Mouse (Mus musculus): ENCODE measurements at regions not wholly inside any gene's neighbourhood (a gene's known extent, or its start where the extent isn't known, plus 50 kb on each side); places are given as distances from the start of the nearest gene placed in this dataset.

DNA sequence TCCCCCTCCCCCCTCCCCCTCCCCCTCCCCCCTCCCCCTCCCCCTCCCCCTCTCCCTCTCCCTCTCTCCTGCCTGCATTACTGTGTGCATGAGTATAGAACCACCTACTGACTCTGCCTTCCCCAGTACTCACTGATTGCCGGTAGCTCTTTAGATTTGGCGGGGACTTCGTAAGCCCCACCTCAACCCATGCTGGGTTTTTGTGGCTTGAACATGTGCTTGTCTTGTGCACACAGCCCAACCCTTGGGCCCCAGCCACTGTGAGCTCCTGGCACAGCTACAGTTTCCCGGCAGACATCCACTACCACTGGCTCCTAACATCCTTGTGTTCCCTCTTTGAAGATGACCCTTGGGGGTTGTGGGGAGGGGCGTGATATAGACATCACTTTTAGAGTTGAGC, 87.4 kb upstream of the Cdh4 start:
- H3K4me3 ChIP-seq (ENCODE audit: insufficient read depth, low read depth, low read length) = no peak overlapping the region
- TF ChIP-seq CTCF (IDR thresholded peaks at IDR 0.05; ENCODE audit: low read depth, low read length) = no peak
- TF ChIP-seq POLR2A (IDR thresholded peaks at IDR 0.05; ENCODE audit: extremely low read depth, insufficient read depth, low read length) = no peak
- H3K27me3 ChIP-seq (ENCODE audit: control insufficient read depth, insufficient read depth, low read length) = no peaks in the 10 kb centered on the region
- no peak overlapping the region for H3K27ac ChIP-seq (replicated peaks; ENCODE audit: insufficient read depth, low read depth, low read length)
- H3K79me2 ChIP-seq (ENCODE audit: control insufficient read depth, insufficient read depth, low read length) = no peaks in the 10 kb centered on the region
- DNase-seq (ENCODE audit: extremely low read depth, low read depth, low spot score) = no peak
- H3K4me1 ChIP-seq (ENCODE audit: control insufficient read depth, insufficient read depth, low read length) = no peaks in the 10 kb centered on the region
- 83% methylated on average over 5 of the region's 5 CpGs for WGBS
- no peak overlapping the region for H3K9ac ChIP-seq (ENCODE audit: low read depth, low read length)
- H3K36me3 ChIP-seq (ENCODE audit: control insufficient read depth, insufficient read depth, low read length) = no peaks in the 10 kb centered on the region

DNA sequence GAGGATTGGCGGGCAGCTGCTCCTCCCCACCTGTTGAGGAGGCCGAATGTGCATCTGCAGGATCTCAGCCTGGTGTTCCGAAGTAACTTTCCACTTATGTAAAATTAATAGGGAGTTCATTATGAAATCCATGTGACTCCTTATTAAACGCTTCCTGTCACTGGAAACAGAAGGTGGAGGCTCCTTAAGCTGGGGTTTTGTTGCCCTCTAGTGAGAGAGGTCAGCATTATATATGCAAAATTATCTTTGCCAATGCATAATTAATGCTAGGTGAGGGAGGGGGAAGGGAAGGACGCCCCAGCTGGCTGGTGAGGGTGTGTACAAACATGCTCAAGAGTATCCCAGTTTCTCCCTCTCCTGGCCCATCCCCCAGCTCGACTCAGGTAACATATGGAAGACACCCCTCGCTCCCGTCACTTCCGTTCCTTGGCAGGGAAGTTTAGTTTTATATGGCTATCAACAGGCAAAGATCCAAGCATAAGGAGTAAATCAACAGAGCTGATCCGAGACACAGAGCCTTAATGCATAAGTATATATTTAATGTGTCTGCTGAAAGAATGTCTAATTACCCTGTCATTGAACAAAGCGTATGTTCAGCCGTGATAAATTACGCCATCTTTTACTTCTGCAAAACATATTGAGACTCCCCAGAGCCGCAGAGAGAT, 71.2 kb upstream of the Cdh4 start:
- Histone ChIP-seq H3K27ac (replicated peaks; ENCODE audit: insufficient read depth, low read depth, low read length) (no peak overlapping the region), H3K4me3 (ENCODE audit: insufficient read depth, low read depth, low read length) (no peak overlapping the region), H3K4me1 (ENCODE audit: control insufficient read depth, insufficient read depth, low read length) (no peaks in the 10 kb centered on the region), H3K36me3 (ENCODE audit: control insufficient read depth, insufficient read depth, low read length) (no peaks in the 10 kb centered on the region), H3K27me3 (ENCODE audit: control insufficient read depth, insufficient read depth, low read length) (no peaks in the 10 kb centered on the region), H3K9ac (ENCODE audit: low read depth, low read length) (no peak overlapping the region), H3K79me2 (ENCODE audit: control insufficient read depth, insufficient read depth, low read length) (no peaks in the 10 kb centered on the region)
- WGBS = 70% methylated on average over 14 of the region's 14 CpGs
- no peak for TF ChIP-seq POLR2A (IDR thresholded peaks at IDR 0.05; ENCODE audit: extremely low read depth, insufficient read depth, low read length)
- no peak for TF ChIP-seq CTCF (IDR thresholded peaks at IDR 0.05; ENCODE audit: low read depth, low read length)
- DNase-seq (ENCODE audit: extremely low read depth, low read depth, low spot score) = no peak

DNA sequence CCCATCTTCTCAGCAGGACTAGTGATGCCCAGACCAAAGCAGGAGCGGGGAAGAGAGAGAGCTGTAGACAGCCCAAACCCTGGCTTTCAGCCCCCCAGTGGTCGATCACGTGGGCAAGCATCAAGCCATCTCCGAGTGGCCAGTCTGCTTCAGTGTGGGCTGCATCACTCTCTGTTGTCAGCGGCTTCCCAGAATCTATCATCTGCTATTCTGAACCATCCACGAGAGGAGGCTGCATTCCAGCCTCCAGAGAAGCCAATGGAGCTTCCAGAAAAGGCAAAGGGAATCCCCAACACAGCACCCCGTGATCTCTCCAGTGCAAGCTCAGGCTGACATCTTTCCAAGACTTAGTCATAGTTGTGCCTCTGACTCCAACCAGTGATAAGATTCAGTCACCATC, 70.7 kb upstream of the Cdh4 start:
- Histone ChIP-seq H3K4me3 (ENCODE audit: insufficient read depth, low read depth, low read length) (no peak overlapping the region), H3K36me3 (ENCODE audit: control insufficient read depth, insufficient read depth, low read length) (no peaks in the 10 kb centered on the region), H3K27me3 (ENCODE audit: control insufficient read depth, insufficient read depth, low read length) (no peaks in the 10 kb centered on the region), H3K4me1 (ENCODE audit: control insufficient read depth, insufficient read depth, low read length) (no peaks in the 10 kb centered on the region), H3K9ac (ENCODE audit: low read depth, low read length) (no peak overlapping the region), H3K27ac (replicated peaks; ENCODE audit: insufficient read depth, low read depth, low read length) (no peak overlapping the region), H3K79me2 (ENCODE audit: control insufficient read depth, insufficient read depth, low read length) (no peaks in the 10 kb centered on the region)
- 62% methylated on average over 7 of the region's 7 CpGs for WGBS
- TF ChIP-seq POLR2A (IDR thresholded peaks at IDR 0.05; ENCODE audit: extremely low read depth, insufficient read depth, low read length) = no peak
- no peak for DNase-seq (ENCODE audit: extremely low read depth, low read depth, low spot score)

DNA sequence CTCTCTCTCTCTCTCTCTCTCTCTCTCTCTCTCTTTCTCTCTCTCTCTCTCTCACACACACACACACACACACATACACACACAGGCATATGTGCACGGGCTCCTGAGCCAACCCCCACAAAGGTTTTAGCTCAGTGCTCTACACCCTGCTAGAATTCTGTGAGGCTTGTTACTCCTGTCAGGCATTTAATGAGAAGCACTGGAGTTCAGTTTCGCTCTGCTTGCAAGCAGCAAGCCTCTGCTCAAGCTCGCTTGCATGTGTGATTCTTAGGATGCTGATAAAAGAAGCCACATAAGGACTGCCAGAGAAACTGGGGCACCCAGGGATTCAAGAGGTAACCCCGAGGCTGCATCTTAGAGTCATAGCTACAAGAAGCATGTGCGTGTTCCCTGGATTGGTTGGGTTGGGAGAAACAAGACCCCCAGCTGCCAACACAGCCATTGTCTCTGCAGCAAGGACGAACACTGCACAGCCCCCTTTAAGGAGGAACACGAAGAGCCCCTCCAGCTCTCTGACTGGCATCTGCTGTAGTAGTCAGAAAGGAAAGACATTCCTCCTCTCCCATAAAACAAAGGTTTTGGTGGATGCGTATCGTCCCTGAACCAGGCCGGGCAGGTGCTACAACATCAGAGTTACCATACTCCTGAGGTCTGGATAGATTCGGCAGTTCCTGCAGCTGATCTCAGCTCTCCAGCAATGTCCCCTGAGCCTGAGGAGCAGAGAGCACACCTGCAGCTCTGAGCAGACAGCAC, 62.4 kb upstream of the Cdh4 start:
- no peaks in the 10 kb centered on the region for H3K4me1 ChIP-seq (ENCODE audit: control insufficient read depth, insufficient read depth, low read length)
- no peaks in the 10 kb centered on the region for H3K27me3 ChIP-seq (ENCODE audit: control insufficient read depth, insufficient read depth, low read length)
- no peak for TF ChIP-seq POLR2A (IDR thresholded peaks at IDR 0.05; ENCODE audit: extremely low read depth, insufficient read depth, low read length)
- no peak for TF ChIP-seq CTCF (IDR thresholded peaks at IDR 0.05; ENCODE audit: low read depth, low read length)
- H3K79me2 ChIP-seq (ENCODE audit: control insufficient read depth, insufficient read depth, low read length) = no peaks in the 10 kb centered on the region
- no peaks in the 10 kb centered on the region for H3K36me3 ChIP-seq (ENCODE audit: control insufficient read depth, insufficient read depth, low read length)
- H3K27ac ChIP-seq (replicated peaks; ENCODE audit: insufficient read depth, low read depth, low read length) = no peak overlapping the region
- DNase-seq (ENCODE audit: extremely low read depth, low read depth, low spot score) = no peak
- 83% methylated on average over 11 of the region's 11 CpGs for WGBS
- no peak overlapping the region for H3K4me3 ChIP-seq (ENCODE audit: insufficient read depth, low read depth, low read length)
- no peak overlapping the region for H3K9ac ChIP-seq (ENCODE audit: low read depth, low read length)

DNA sequence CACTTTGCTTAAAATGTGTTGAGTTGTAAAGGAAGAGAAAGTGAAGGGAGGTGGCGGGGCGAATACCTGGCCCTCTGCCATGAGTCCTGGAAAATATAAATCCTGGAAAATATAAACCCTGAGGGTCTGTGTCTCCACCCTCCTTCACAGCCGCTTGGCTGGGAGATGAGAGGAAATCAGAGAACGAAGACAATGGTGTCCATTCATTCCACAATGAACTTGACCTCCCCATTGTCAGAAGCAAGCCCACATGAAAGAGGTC, 61.9 kb upstream of the Cdh4 start:
- 86% methylated on average over 4 of the region's 4 CpGs for WGBS
- Histone ChIP-seq H3K27me3 (ENCODE audit: control insufficient read depth, insufficient read depth, low read length) (no peaks in the 10 kb centered on the region), H3K9ac (ENCODE audit: low read depth, low read length) (no peak overlapping the region), H3K27ac (replicated peaks; ENCODE audit: insufficient read depth, low read depth, low read length) (no peak overlapping the region), H3K4me1 (ENCODE audit: control insufficient read depth, insufficient read depth, low read length) (no peaks in the 10 kb centered on the region), H3K36me3 (ENCODE audit: control insufficient read depth, insufficient read depth, low read length) (no peaks in the 10 kb centered on the region), H3K79me2 (ENCODE audit: control insufficient read depth, insufficient read depth, low read length) (no peaks in the 10 kb centered on the region), H3K4me3 (ENCODE audit: insufficient read depth, low read depth, low read length) (no peak overlapping the region)
- no peak for DNase-seq (ENCODE audit: extremely low read depth, low read depth, low spot score)
- TF ChIP-seq CTCF (IDR thresholded peaks at IDR 0.05; ENCODE audit: low read depth, low read length) = no peak

DNA sequence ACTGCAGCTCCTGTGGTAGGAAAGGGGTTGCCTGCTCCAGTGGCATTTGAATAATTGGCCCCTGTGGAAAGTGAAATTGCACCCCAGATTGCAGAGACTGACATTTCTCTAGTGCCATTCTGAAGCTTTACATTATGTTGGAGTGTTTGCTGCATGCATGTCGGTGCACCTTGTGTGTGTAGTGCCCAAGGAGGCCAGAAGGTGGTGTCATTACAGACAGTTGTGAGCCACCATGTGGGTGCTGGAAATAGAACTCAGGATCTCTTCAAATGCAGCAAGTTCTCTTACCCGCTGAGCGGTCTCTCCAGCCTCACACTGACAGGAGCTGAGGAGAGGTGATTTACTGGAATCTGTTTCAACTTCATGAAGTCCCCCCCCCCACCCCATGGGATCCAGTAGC, 60.3 kb upstream of the Cdh4 start:
- Histone ChIP-seq H3K27ac (replicated peaks; ENCODE audit: insufficient read depth, low read depth, low read length) (no peak overlapping the region), H3K4me3 (ENCODE audit: insufficient read depth, low read depth, low read length) (no peak overlapping the region), H3K36me3 (ENCODE audit: control insufficient read depth, insufficient read depth, low read length) (no peaks in the 10 kb centered on the region), H3K79me2 (ENCODE audit: control insufficient read depth, insufficient read depth, low read length) (no peaks in the 10 kb centered on the region), H3K9ac (ENCODE audit: low read depth, low read length) (no peak overlapping the region), H3K27me3 (ENCODE audit: control insufficient read depth, insufficient read depth, low read length) (no peaks in the 10 kb centered on the region), H3K4me1 (ENCODE audit: control insufficient read depth, insufficient read depth, low read length) (no peaks in the 10 kb centered on the region)
- TF ChIP-seq CTCF (IDR thresholded peaks at IDR 0.05; ENCODE audit: low read depth, low read length) = no peak
- TF ChIP-seq POLR2A (IDR thresholded peaks at IDR 0.05; ENCODE audit: extremely low read depth, insufficient read depth, low read length) = no peak
- WGBS = 94% methylated on average over 3 of the region's 3 CpGs
- DNase-seq (ENCODE audit: extremely low read depth, low read depth, low spot score) = no peak

Data from liver, adult 2 months (tissue).